Mouse (Mus musculus): ENCODE results near the gene Ankrd44.

Gene Ankrd44

DNA sequence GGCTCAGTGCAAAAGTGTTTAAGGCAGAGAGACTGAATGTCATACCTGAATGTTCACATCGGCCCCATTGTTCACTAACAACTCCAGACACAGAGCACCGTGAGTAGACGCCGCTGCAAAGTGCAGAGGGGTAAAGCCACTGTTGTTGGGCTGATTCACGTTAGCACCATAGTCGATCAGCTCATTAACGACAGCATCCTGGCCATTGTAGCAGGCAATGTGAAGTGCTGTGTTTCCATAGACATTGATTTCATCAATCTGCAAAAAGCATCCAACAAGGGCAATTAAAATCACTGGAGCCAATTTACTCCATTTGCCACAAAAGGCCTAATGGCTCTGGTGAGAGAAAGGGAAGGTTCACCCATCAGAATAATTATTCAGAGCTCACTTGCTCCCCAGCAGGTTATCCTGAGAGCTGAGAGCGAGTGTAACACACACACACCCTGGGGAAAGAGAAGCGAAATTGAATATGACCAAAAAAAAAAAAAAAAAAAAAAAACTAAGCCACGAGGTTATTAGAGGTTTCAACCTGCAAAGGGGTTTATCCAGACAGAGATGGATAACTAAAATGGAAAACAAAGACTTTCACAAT, 163.9 kb downstream of the Ankrd44 start:
- DNase-seq (ENCODE audit: extremely low spot score), result no peak

GRCm38 (mm10) chr1:54759841-54760240, 166.3 kb downstream of the Ankrd44 start:
- DNase-seq (ENCODE audit: extremely low spot score), result no peak

- no peak for DNase-seq (ENCODE audit: extremely low spot score)
These were observed 168.9 kb downstream of the Ankrd44 start for GRCm38 (mm10) chr1:54757291-54757690.

- no peak for DNase-seq (ENCODE audit: extremely low spot score)
These were observed 170.4 kb downstream of the Ankrd44 start for GRCm38 (mm10) chr1:54755690-54756365.

GRCm38 (mm10) chr1:54749961-54750360, 176.2 kb downstream of the Ankrd44 start:
- DNase-seq (ENCODE audit: extremely low spot score), result no peak

DNA sequence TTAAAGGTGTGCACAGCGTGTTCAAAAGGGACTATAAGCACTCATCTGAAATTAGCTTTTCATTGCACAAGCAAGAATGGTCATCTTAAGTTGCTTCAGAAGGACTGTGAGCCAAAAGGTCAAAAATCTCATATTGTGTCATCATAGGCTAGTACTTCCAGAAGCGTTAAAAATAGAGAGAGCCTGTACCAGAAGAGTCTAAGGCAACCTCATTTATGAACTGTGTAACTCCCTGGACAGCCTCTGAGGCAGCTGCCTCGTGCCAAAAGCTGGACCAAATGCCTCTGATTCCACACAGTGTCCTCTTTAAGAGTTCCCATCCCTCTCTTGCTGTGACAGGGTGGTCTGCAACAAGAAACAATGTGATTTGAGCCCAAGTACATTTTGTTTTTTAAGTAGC, 176.7 kb downstream of the Ankrd44 start:
- DNase-seq (ENCODE audit: extremely low spot score), result no peak

GRCm38 (mm10) chr1:54747785-54748420, 178.3 kb downstream of the Ankrd44 start:
- no peak for DNase-seq (ENCODE audit: extremely low spot score)

- DNase-seq (ENCODE audit: extremely low spot score), result no peak
These were observed 180.5 kb downstream of the Ankrd44 start for GRCm38 (mm10) chr1:54745666-54746065.

DNA sequence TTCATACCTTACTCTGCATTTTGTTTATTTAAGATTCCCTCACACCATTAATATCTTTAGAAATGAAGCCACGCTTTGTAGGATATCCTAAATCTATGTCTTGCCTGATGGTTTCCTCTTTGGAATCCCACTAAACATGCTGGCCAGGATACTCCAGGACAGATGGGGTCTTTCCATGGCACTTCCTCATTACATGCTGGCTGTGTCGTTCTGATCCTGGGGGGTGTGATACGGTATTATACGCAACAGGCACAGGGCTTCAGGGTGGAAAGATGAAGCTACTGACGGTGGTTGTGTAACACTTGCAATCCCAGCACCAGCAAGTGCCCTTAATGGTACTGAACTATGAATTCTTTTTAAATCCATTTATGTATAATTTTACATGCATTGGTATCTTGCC, 182.0 kb downstream of the Ankrd44 start:
- DNase-seq (ENCODE audit: extremely low spot score), result no peak

DNA sequence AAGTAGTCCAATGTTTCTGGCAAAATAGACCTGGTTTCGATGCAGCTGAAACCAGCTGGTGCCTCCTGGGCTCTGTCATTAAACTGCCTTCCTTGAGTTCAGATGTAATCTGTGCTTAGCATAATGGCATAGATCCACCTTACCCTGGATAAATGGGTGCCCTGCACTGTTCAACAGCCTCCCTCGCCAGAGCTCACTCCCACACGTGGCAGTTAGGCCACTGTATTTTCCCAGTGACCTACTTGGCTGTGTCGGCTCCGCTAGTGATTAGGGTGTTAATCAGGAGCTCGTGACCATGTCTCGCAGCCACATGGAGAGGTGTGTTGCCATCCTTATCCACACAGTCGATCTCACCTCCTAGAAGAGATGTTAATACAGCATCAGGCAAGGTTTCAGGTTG, 183.1 kb downstream of the Ankrd44 start:
- DNase-seq (ENCODE audit: extremely low spot score), result no peak

- DNase-seq (ENCODE audit: extremely low spot score), result no peak
These were observed 185.3 kb downstream of the Ankrd44 start for GRCm38 (mm10) chr1:54740936-54741335.

- DNase-seq (ENCODE audit: extremely low spot score), result no peak
These were observed 188.7 kb downstream of the Ankrd44 start for GRCm38 (mm10) chr1:54737472-54737871.

GRCm38 (mm10) chr1:54734917-54735664, 191.1 kb downstream of the Ankrd44 start:
- DNase-seq (ENCODE audit: extremely low spot score), result no peak

DNA sequence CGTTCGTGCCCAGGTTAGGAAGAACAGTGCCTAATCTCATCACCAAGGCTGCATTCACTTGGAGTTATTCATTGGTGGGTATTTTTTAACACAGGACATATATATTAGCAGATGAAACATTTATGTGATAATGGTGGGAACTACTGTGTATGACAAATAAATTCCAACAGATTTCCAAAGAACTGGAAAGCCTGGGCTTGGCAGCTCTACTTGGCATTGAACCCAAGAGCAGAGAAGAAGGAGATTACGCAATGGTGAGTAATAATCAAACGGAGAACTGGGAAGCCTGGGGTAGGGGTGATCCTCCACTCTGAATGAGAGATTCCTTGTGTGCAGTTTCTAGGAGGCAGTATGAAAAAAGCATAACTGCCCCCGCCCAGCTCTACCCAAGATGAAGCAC, 196.9 kb downstream of the Ankrd44 start:
- no peak for DNase-seq (ENCODE audit: extremely low spot score)

- no peak for DNase-seq (ENCODE audit: extremely low spot score)
These were observed 199.6 kb downstream of the Ankrd44 start for GRCm38 (mm10) chr1:54726555-54726954.

DNA sequence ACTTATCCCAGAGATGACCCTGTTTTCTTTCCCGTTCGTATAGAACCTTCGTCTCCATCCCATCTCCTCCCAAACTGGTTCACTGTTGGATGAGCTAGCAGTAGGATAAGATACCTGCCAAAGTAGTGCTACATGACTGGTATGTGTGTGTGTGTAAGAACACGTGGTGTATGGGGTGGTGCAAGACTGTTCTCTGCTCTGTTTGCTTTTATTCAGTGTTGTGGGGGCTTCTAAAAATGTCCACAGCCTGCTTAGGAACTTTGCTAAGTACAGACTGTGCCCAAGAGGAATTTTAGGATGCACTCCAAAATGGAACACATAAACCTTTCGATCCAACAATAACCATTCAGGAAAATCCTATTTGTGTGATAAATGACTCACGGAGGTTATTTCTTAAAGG, 209.3 kb downstream of the Ankrd44 start:
- DNase-seq (ENCODE audit: extremely low spot score), result no peak

DNA sequence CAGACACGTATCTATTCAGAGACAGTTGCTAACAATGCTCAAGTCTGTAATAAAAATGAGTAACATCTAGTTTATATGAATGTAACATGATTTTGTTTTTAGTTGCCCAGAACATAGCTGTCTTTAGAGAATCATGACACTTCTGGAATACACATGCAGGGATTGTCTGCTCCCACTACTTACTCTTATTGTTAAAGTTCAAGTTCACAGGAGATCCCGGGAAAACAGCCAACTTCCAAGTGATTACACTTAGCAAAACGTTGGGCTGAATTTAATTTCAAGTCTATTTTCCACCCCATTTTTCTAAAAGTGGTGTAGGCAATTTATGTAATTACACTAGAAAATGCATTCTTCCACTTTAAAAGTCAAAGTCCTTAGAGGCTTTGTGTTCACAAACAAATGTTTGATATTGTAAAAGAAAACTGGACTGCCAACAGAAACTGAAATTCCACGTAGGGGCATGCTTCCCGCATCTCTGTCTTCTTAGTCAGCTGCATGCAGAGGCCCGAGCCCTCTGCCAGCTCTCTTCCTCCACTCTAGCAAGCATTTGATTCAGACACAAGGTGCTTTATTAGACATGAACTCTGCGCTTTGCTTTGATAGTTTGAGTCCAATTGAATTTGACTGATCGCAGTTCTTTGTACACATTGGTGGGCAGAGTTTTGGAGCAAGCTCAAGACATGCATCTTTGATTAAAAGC, 211.0 kb downstream of the Ankrd44 start:
- no peak for DNase-seq (ENCODE audit: extremely low spot score)

DNA sequence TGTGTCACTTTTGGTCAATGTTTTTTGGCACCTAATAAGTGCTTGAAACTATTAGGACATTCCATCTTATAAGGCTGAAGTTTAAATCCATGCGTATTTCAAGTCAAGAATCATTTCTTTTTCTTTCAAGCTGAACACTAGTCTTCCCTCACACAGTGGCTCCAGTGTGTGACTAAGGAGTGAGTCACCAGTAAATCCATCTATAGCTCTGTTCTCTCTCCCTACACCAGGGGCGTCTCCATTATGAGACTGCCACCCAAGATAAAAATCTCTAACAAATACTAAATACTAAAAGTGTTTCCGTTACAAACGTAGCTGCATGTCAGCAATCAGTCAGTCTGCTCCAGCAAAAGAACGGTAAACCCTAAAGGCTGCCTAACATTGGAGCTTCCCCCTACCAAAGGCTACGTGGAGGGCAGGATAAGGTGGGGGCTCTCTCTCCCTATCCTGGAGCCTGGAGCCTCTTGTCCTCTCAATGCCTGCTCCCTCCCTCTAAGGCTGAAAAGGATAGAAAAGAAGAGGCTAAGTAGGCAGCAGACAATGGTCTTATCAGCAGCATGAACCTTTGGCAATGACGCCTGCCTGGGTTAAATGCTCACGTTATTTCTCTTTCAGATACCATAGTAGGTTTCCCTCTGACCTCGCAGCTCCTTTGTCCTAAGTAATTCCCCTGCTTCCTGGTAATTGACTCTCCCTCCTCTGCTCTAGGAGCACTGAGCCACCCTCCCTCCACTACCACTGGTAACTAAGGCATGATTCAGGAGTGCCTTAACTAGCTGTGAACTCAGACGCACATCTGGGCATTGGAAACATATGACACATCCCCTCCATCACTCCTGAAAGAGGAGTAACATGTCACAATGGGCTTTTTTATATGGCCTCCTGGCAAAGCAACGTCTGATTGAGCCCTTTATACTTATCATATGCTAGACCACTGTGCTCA, 212.7 kb downstream of the Ankrd44 start:
- DNase-seq (ENCODE audit: extremely low spot score), result no peak

GRCm38 (mm10) chr1:54711568-54711967, 214.6 kb downstream of the Ankrd44 start:
- no peak for DNase-seq (ENCODE audit: extremely low spot score)

- DNase-seq (ENCODE audit: extremely low spot score), result no peak
These were observed 215.6 kb downstream of the Ankrd44 start for GRCm38 (mm10) chr1:54710550-54710949.

Measured in embryo, embryonic 9.5 days (tissue).